Mouse (Mus musculus) large intestine, adult 2 months (tissue): ENCODE results near the gene Atp7a. TPM values are rescaled to one million over a fixed set of nuclear protein-coding genes. Genes with fewer than 3 reads are reported as not detected.

Experiments
- DNase-seq: peaks from one replicate; pipeline ENCODE4 v3.0.0-alpha.2; 2012; ENCODE audit warnings: low read depth, low spot score
- WGBS: fragments of 180-500 bp; shearing (Covaris S2); methylation state at CpG from one replicate; pipeline ENCODE4 v1.1.7; 2018; 5-methylcytosine and 5-hydroxymethylcytosine counted together
- polyA plus RNA-seq: library from polyadenylated mRNA; depleted of rRNA; stranded (reverse); fragments of >200 nt; gene quantifications from 2 replicates; pipeline ENCODE4 v1.2.3, GENCODE M21; 2012; rRNA removed

Gene Atp7a
- polyA plus RNA-seq, 1 experiment = 1.9 TPM

GRCm38 (mm10) chrX:106155892-106156291, 128.8 kb downstream of the Atp7a start:
- no peak for DNase-seq
- 71% methylated on average over 4 of the region's 4 CpGs for WGBS

- WGBS = 37% methylated on average over 5 of the region's 5 CpGs
- no peak for DNase-seq
These were observed 136.9 kb downstream of the Atp7a start for GRCm38 (mm10) chrX:106163995-106164394.

DNA sequence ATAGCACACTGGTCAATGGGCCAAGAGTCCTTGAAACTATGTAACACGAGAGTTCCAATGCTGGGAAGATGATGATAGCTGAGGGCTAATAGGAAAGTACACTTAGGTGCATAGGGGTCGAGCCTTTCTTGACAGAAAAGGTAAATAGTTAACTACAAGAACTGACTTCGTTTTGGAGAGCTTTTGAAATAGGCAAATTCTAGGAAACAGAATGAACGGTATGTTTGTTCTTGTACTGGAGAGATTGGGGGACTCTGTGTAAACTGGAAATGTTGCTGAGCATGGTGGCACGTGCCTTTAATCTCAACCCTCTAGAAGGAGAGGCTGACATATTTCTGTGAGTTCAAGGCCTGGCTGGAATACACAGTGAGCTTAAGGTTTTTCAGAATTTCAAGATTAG, 137.5 kb downstream of the Atp7a start:
- DNase-seq = no peak
- 63% methylated on average over 5 of the region's 5 CpGs for WGBS

- WGBS = 43% methylated on average over 1 of the region's 1 CpGs
- no peak for DNase-seq
These were observed 138.0 kb downstream of the Atp7a start for GRCm38 (mm10) chrX:106165089-106165488.

GRCm38 (mm10) chrX:106171106-106171852, 144.2 kb downstream of the Atp7a start:
- WGBS = 23% methylated on average over 18 of the region's 18 CpGs
- DNase-seq = no peak

- WGBS = 45% methylated on average over 6 of the region's 6 CpGs
These were observed 144.7 kb downstream of the Atp7a start for GRCm38 (mm10) chrX:106171853-106172154.

More at GRCm38 (mm10) chrX:106171853-106172154, 144.7 kb downstream of the Atp7a start:
- DNase-seq = no peak

Other genes with a start within 250 kb of the Atp7a start
- 6.7 and 23.8 TPM in 2 replicates for gene Atrx, start 97.9 kb upstream of the Atp7a start, polyA plus RNA-seq
- gene Magt1, start 15.4 kb upstream of the Atp7a start, polyA plus RNA-seq = 10.3 and 12.6 TPM in 2 replicates
- gene Cox7b, start 11.6 kb upstream of the Atp7a start, polyA plus RNA-seq = 472 and 528 TPM in 2 replicates
- 0.99 and 1.2 TPM in 2 replicates for gene Tlr13, start 115.9 kb downstream of the Atp7a start, polyA plus RNA-seq
- 159 and 201 TPM in 2 replicates for gene Pgk1, start 159.8 kb downstream of the Atp7a start, polyA plus RNA-seq
- gene Taf9b, start 193.9 kb downstream of the Atp7a start, polyA plus RNA-seq = 2.4 and 2.5 TPM in 2 replicates
- gene Fnd3c2, start 228.1 kb downstream of the Atp7a start, polyA plus RNA-seq = not detected in 2 replicates